Mouse (Mus musculus) CH12.LX (cell line): Measurements from ENCODE around the gene Renbp. TPM values are rescaled to one million over a fixed set of nuclear protein-coding genes. Genes with fewer than 3 reads are reported as not detected.

Source experiments
- DNase-seq: peaks from one replicate; pipeline ENCODE4 v3.0.0-alpha.2; 2013; ENCODE audit errors: extremely low read depth
- H3K27ac ChIP-seq: 2 replicates; pipeline ENCODE4 v1.5.1; 2012; ENCODE audit warnings: low read depth, mild to moderate bottlenecking, control low read depth, moderate library complexity; ENCODE audit not compliant: insufficient read depth
- H3K27me3 ChIP-seq: replicated peaks from 2 replicates; pipeline ENCODE3; 2012; ENCODE audit warnings: inconsistent platforms
- H3K36me3 ChIP-seq, 2 experiments: replicated peaks in 1 of 2; 2 replicates each; pipeline versions ENCODE3 to v1.6.1; 2012; ENCODE audit warnings: inconsistent platforms in 1 of 2, low read length in 1 of 2, mild to moderate bottlenecking in 1 of 2, mixed read lengths in 1 of 2, moderate library complexity in 1 of 2; ENCODE audit not compliant: control insufficient read depth in 1 of 2, insufficient read depth in 1 of 2
- H3K4me1 ChIP-seq, 2 experiments: 2 replicates each; pipeline ENCODE4 v1.6.1; 2012; ENCODE audit warnings: inconsistent platforms in 1 of 2, moderate library complexity in 1 of 2; ENCODE audit not compliant: insufficient read depth in 2 of 2, control insufficient read depth in 1 of 2
- H3K4me2 ChIP-seq: 2 replicates; pipeline ENCODE4 v1.6.1; 2012; ENCODE audit warnings: low read depth, mild to moderate bottlenecking, control low read depth; ENCODE audit not compliant: poor library complexity, insufficient read depth, severe bottlenecking
- H3K4me3 ChIP-seq, 3 experiments: fragments of 150-350 bp in 1 of 3; sonication (generic) in 1 of 3; replicated peaks in 1 of 3; 2 replicates each; pipeline versions ENCODE3 to v1.5.1; 2011 to 2012; ENCODE audit warnings: low read depth in 2 of 3, low read length in 2 of 3, mild to moderate bottlenecking in 2 of 3, moderate library complexity in 2 of 3, control low read depth in 1 of 3, improper control_type of control experiment in 1 of 3, inconsistent platforms in 1 of 3, mixed read lengths in 1 of 3; ENCODE audit not compliant: poor library complexity in 1 of 3
- H3K79me2 ChIP-seq: replicated peaks from 2 replicates; pipeline ENCODE4 v1.6.1; 2012; ENCODE audit warnings: mild to moderate bottlenecking, moderate library complexity; ENCODE audit not compliant: control insufficient read depth, poor library complexity, insufficient read depth, severe bottlenecking; ENCODE audit errors: extremely low read depth
- H3K9ac ChIP-seq: 2 replicates; pipeline ENCODE4 v1.6.1; 2012; ENCODE audit warnings: low read depth, mild to moderate bottlenecking, control low read depth, moderate library complexity; ENCODE audit not compliant: insufficient read depth
- H3K9me3 ChIP-seq: replicated peaks from 2 replicates; pipeline ENCODE3; 2012; ENCODE audit warnings: low read length, inconsistent platforms, mixed read lengths
- CHD1 ChIP-seq: IDR thresholded peaks from 2 replicates; pipeline ENCODE4 v1.6.1; 2012; ENCODE audit warnings: low read depth, low read length, improper control_type of control experiment, inconsistent platforms
- CTCF ChIP-seq, 2 experiments: IDR thresholded peaks in 1 of 2; conservative IDR thresholded peaks in 1 of 2; 2 replicates each; pipeline ENCODE4 v1.5.1; 2011 to 2012; ENCODE audit warnings: low read depth in 2 of 2, low read length in 2 of 2, improper control_type of control experiment in 1 of 2, inconsistent platforms in 1 of 2, mild to moderate bottlenecking in 1 of 2, moderate library complexity in 1 of 2
- E2F4 ChIP-seq: IDR thresholded peaks from 2 replicates; pipeline ENCODE4 v1.6.1; 2011; ENCODE audit warnings: low read depth, low read length, improper control_type of control experiment; ENCODE audit not compliant: insufficient replicate concordance
- EP300 ChIP-seq: IDR thresholded peaks from 2 replicates; pipeline ENCODE4 v1.6.1; 2011; ENCODE audit warnings: low read length, improper control_type of control experiment
- ETS1 ChIP-seq: conservative IDR thresholded peaks from 2 replicates; pipeline ENCODE4 v1.6.1; 2012; ENCODE audit warnings: low read depth, mild to moderate bottlenecking, inconsistent platforms, low read length, improper control_type of control experiment, moderate library complexity
- IRF4 ChIP-seq: IDR thresholded peaks from 2 replicates; pipeline ENCODE4 v1.6.1; 2014; ENCODE audit warnings: low read depth, mild to moderate bottlenecking, inconsistent platforms, low read length, improper control_type of control experiment
- JUN ChIP-seq: IDR thresholded peaks from 2 replicates; pipeline ENCODE4 v1.6.1; 2011; ENCODE audit warnings: low read depth, mild to moderate bottlenecking, low read length, improper control_type of control experiment, moderate library complexity; ENCODE audit not compliant: insufficient read depth
- MAFK ChIP-seq: IDR thresholded peaks from 2 replicates; pipeline ENCODE4 v1.6.1; 2011; ENCODE audit warnings: low read length, improper control_type of control experiment; ENCODE audit not compliant: insufficient replicate concordance
- MXI1 ChIP-seq: IDR thresholded peaks from 2 replicates; pipeline ENCODE4 v1.6.1; 2011; ENCODE audit warnings: mild to moderate bottlenecking, low read depth, low read length, improper control_type of control experiment
- POLR2AphosphoS2 ChIP-seq: IDR thresholded peaks from 2 replicates; pipeline ENCODE4 v1.6.1; 2011; ENCODE audit warnings: low read depth, low read length, improper control_type of control experiment
- RAD21 ChIP-seq: IDR thresholded peaks from 2 replicates; pipeline ENCODE4 v1.6.1; 2011; ENCODE audit warnings: low read depth, mild to moderate bottlenecking, low read length, improper control_type of control experiment, moderate library complexity
- RCOR1 ChIP-seq: conservative IDR thresholded peaks from 2 replicates; pipeline ENCODE4 v1.6.1; 2012; ENCODE audit warnings: low read depth, mild to moderate bottlenecking, inconsistent platforms, low read length, improper control_type of control experiment
- TBP ChIP-seq: conservative IDR thresholded peaks from 2 replicates; pipeline ENCODE4 v1.6.1; 2011; ENCODE audit warnings: low read depth, low read length, improper control_type of control experiment
- UBTF ChIP-seq: IDR thresholded peaks from 2 replicates; pipeline ENCODE4 v1.6.1; 2012; ENCODE audit warnings: low read depth, mild to moderate bottlenecking, inconsistent platforms, low read length, improper control_type of control experiment, moderate library complexity
- USF1 ChIP-seq: IDR thresholded peaks from 2 replicates; pipeline ENCODE4 v1.6.1; 2014; ENCODE audit warnings: low read depth, mild to moderate bottlenecking, inconsistent platforms, low read length, improper control_type of control experiment
- ZKSCAN1 ChIP-seq: IDR thresholded peaks from 2 replicates; pipeline ENCODE4 v1.6.1; 2012; ENCODE audit warnings: low read depth, inconsistent platforms, low read length, improper control_type of control experiment, borderline replicate concordance
- dilution Hi-C: fragments of 300-500 bp; cut with MboI; formaldehyde crosslinking; loops from 2 replicates; pipeline ENCODE4 v1.14.3; 2020; ENCODE audit warnings: low sequenced_read_pairs; ENCODE audit not compliant: extremely low pct_unique_long_range_greater_than_20kb, extremely low pct_ligation_motif_present
- in situ Hi-C: fragments of 300-500 bp; cut with MboI; formaldehyde crosslinking; loops from 3 replicates; pipeline ENCODE4 v1.14.3; 2019; ENCODE audit warnings: low sequenced_read_pairs, low pct_ligation_motif_present, low pct_unique_long_range_greater_than_20kb, mixed read lengths
- polyA plus RNA-seq: library from polyadenylated mRNA; unstranded; fragments of >175 nt; gene quantifications from 2 replicates; pipeline ENCODE4 v1.2.1, GENCODE M21; 2012; ENCODE audit warnings: low read depth; ENCODE audit not compliant: insufficient read length
- total RNA-seq, 2 experiments: library from RNA; depleted of rRNA; stranded (reverse); fragments of 300-350 nt in 1 of 2; fragments of >200 nt in 1 of 2; gene quantifications; 2 replicates each; pipeline ENCODE4 v1.2.3; 2012 to 2014

The Renbp gene
- total and polyA plus RNA-seq, 3 experiments = 24.7 to 66.3 (median 43.4) TPM

DNA sequence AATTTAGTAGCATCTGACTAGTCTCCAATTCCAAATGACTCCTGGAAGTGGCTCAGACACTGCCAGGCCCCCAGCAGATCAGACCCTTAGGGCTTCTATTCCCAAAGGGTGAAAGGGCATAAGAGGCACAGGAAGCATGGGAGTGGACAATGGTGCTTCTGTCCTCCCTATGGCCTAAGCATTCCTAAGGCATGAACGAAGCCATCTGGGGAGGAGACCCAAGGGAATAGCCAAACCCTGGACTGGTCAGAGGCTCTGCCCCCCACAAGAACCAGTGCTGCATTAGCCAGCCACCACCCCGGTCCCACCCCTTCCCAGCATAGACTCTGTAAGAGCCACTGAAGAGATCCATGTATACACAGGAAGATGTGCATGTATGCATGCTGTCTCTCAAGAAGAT is 54.8 kb downstream of the Renbp start:
- Histone ChIP-seq H3K79me2 (no peaks in the 10 kb centered on the region), H3K4me3 (no peak overlapping the region), H3K36me3 (no peaks in the 10 kb centered on the region), H3K9me3 (no peaks in the 10 kb centered on the region), H3K4me2 (no peak overlapping the region), H3K4me1 (peaks cover 4 to 8% of the 10 kb centered on the region in 2 experiments; a peak in 3 of 4 replicates), H3K9ac (no peak overlapping the region), H3K27ac (no peak overlapping the region), H3K27me3 (no peaks in the 10 kb centered on the region)
- TF ChIP-seq EP300 (no peak), UBTF (no peak), MXI1 (no peak), RAD21 (no peak), POLR2AphosphoS2 (no peak), E2F4 (no peak), RCOR1 (no peak), CHD1 (no peak), TBP (no peak), USF1 (no peak), JUN (no peak), IRF4 (no peak), MAFK (no peak), ETS1 (no peak), CTCF (conservative IDR thresholded peaks at IDR 0.05 in 1 of 2, IDR thresholded peaks at IDR 0.05 in 1 of 2; ENCODE audit: low read depth in 2 of 2, low read length in 2 of 2) (no peak), ZKSCAN1 (no peak)
- no peak for DNase-seq
- in situ Hi-C loops = no loop called here
- dilution Hi-C loops = no loop called here

Other genes with a start within 250 kb of the Renbp start
- 119 and 134 TPM in 2 replicates for gene Bcap31, start 214.7 kb downstream of the Renbp start, total RNA-seq (2012; rRNA removed)
- gene Bcap31, start 214.7 kb downstream of the Renbp start, total RNA-seq (2014; rRNA removed) = 239 TPM in 2 replicates
- 176 and 181 TPM in 2 replicates for gene Bcap31, start 214.7 kb downstream of the Renbp start, polyA plus RNA-seq
- gene Abcd1, start 214.3 kb downstream of the Renbp start, total RNA-seq (2012; rRNA removed) = 5.6 and 5.9 TPM in 2 replicates
- 2.5 and 2.8 TPM in 2 replicates for gene Abcd1, start 214.3 kb downstream of the Renbp start, total RNA-seq (2014; rRNA removed)
- 10.2 and 11.4 TPM in 2 replicates for gene Abcd1, start 214.3 kb downstream of the Renbp start, polyA plus RNA-seq
- gene Plxnb3, start 173.8 kb downstream of the Renbp start, total RNA-seq (2012; rRNA removed) = 0.42 and 0.59 TPM in 2 replicates
- 0.24 and 0.28 TPM in 2 replicates for gene Plxnb3, start 173.8 kb downstream of the Renbp start, total RNA-seq (2014; rRNA removed)
- 0.60 and 0.76 TPM in 2 replicates for gene Plxnb3, start 173.8 kb downstream of the Renbp start, polyA plus RNA-seq
- gene Srpk3, start 156.4 kb downstream of the Renbp start, total RNA-seq (2012; rRNA removed) = 55.2 and 67.5 TPM in 2 replicates
- gene Srpk3, start 156.4 kb downstream of the Renbp start, total RNA-seq (2014; rRNA removed) = 42.7 and 45.7 TPM in 2 replicates
- gene Srpk3, start 156.4 kb downstream of the Renbp start, polyA plus RNA-seq = 46.1 and 52.3 TPM in 2 replicates
- gene Idh3g, start 144.0 kb downstream of the Renbp start, total RNA-seq (2012; rRNA removed) = 191 and 219 TPM in 2 replicates
- gene Idh3g, start 144.0 kb downstream of the Renbp start, total RNA-seq (2014; rRNA removed) = 225 and 237 TPM in 2 replicates
- 191 and 209 TPM in 2 replicates for gene Idh3g, start 144.0 kb downstream of the Renbp start, polyA plus RNA-seq
- gene Ssr4, start 143.8 kb downstream of the Renbp start, total RNA-seq (2012; rRNA removed) = 281 and 350 TPM in 2 replicates
- gene Ssr4, start 143.8 kb downstream of the Renbp start, total RNA-seq (2014; rRNA removed) = 389 and 428 TPM in 2 replicates
- gene Ssr4, start 143.8 kb downstream of the Renbp start, polyA plus RNA-seq = 260 and 291 TPM in 2 replicates
- 0.42 and 0.72 TPM in 2 replicates for gene Pdzd4, start 105.9 kb downstream of the Renbp start, total RNA-seq (2012; rRNA removed)
- gene Pdzd4, start 105.9 kb downstream of the Renbp start, total RNA-seq (2014; rRNA removed) = 0.30 and 0.32 TPM in 2 replicates
- gene Pdzd4, start 105.9 kb downstream of the Renbp start, polyA plus RNA-seq = 0.85 and 1.1 TPM in 2 replicates
- 0.34 and 0.46 TPM in 2 replicates for gene Avpr2, start 38.7 kb downstream of the Renbp start, total RNA-seq (2012; rRNA removed)
- not detected in 2 replicates for gene Avpr2, start 38.7 kb downstream of the Renbp start, total RNA-seq (2014; rRNA removed)
- 0.20 and 0.64 TPM in 2 replicates for gene Avpr2, start 38.7 kb downstream of the Renbp start, polyA plus RNA-seq
- 0.21 and 0.30 TPM in 2 replicates for gene L1cam, start 34.7 kb downstream of the Renbp start, total RNA-seq (2012; rRNA removed)
- gene L1cam, start 34.7 kb downstream of the Renbp start, total RNA-seq (2014; rRNA removed) = 0.12 and 0.23 TPM in 2 replicates
- 0.49 and 0.65 TPM in 2 replicates for gene L1cam, start 34.7 kb downstream of the Renbp start, polyA plus RNA-seq
- 13.6 and 14.3 TPM in 2 replicates for gene Arhgap4, start 9.0 kb downstream of the Renbp start, total RNA-seq (2012; rRNA removed)
- gene Arhgap4, start 9.0 kb downstream of the Renbp start, total RNA-seq (2014; rRNA removed) = 10.9 and 13.9 TPM in 2 replicates
- 24.1 and 24.5 TPM in 2 replicates for gene Arhgap4, start 9.0 kb downstream of the Renbp start, polyA plus RNA-seq
- 148 and 184 TPM in 2 replicates for gene Naa10, start 8.9 kb downstream of the Renbp start, total RNA-seq (2012; rRNA removed)
- 152 and 166 TPM in 2 replicates for gene Naa10, start 8.9 kb downstream of the Renbp start, total RNA-seq (2014; rRNA removed)
- 144 and 152 TPM in 2 replicates for gene Naa10, start 8.9 kb downstream of the Renbp start, polyA plus RNA-seq
- 58.5 and 61.6 TPM in 2 replicates for gene Hcfc1, start 35.5 kb upstream of the Renbp start, total RNA-seq (2012; rRNA removed)
- 32.9 and 37.6 TPM in 2 replicates for gene Hcfc1, start 35.5 kb upstream of the Renbp start, total RNA-seq (2014; rRNA removed)
- 78.1 and 98.2 TPM in 2 replicates for gene Hcfc1, start 35.5 kb upstream of the Renbp start, polyA plus RNA-seq
- 38.8 and 40.0 TPM in 2 replicates for gene Irak1, start 93.1 kb upstream of the Renbp start, total RNA-seq (2012; rRNA removed)
- gene Irak1, start 93.1 kb upstream of the Renbp start, total RNA-seq (2014; rRNA removed) = 25.3 and 27.7 TPM in 2 replicates
- gene Irak1, start 93.1 kb upstream of the Renbp start, polyA plus RNA-seq = 63.1 and 77.8 TPM in 2 replicates
- gene Opn1mw, start 196.6 kb upstream of the Renbp start, total RNA-seq (2012; rRNA removed) = not detected in 2 replicates
- not detected in 2 replicates for gene Opn1mw, start 196.6 kb upstream of the Renbp start, total RNA-seq (2014; rRNA removed)
- not detected in 2 replicates for gene Opn1mw, start 196.6 kb upstream of the Renbp start, polyA plus RNA-seq
- 12.0 and 12.3 TPM in 2 replicates for gene Mecp2, start 204.5 kb upstream of the Renbp start, total RNA-seq (2012; rRNA removed)
- gene Mecp2, start 204.5 kb upstream of the Renbp start, total RNA-seq (2014; rRNA removed) = 9.9 and 12.2 TPM in 2 replicates
- gene Mecp2, start 204.5 kb upstream of the Renbp start, polyA plus RNA-seq = 12.0 and 15.5 TPM in 2 replicates
- not detected in 2 replicates for gene Tex28, start 237.0 kb upstream of the Renbp start, total RNA-seq (2012; rRNA removed)
- gene Tex28, start 237.0 kb upstream of the Renbp start, total RNA-seq (2014; rRNA removed) = not detected in 2 replicates
- gene Tex28, start 237.0 kb upstream of the Renbp start, polyA plus RNA-seq = not detected in 2 replicates
- gene Tktl1, start 246.4 kb upstream of the Renbp start, total RNA-seq (2012; rRNA removed) = not detected in 2 replicates
- not detected in 2 replicates for gene Tktl1, start 246.4 kb upstream of the Renbp start, total RNA-seq (2014; rRNA removed)
- gene Tktl1, start 246.4 kb upstream of the Renbp start, polyA plus RNA-seq = not detected in 2 replicates